Mouse (Mus musculus): ENCODE results near the gene Olfr958. TPM values are rescaled to one million over a fixed set of nuclear protein-coding genes. Genes with fewer than 3 reads are reported as not detected.

Olfr958 gene
- total RNA-seq (2021): not detected
- long read RNA-seq, experiment 1: 0 reads
- long read RNA-seq, experiment 2: 0 reads

DNA sequence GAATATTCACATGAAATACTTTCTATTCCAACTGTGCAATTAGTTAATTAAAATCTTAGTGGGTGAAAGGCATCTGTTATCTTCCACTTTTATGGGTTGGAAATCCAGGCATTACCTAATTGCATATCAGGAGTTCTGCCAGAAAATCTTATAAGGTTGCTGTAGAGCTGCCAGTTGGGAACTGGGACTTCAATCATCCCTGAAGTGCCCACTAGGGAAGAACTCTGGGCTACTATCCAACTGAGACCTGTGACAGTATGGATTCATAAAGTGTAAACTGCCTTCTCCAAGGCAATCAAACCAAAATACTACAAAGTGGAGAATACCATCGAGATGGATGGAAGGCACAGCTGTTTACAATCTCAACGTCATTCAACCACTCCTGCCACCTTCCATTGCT is at the start of gene Olfr958:
Gene Olfr958, minus strand, starts transcription at position 109 of the 400 bp plus-strand sequence.
- no peak for DNase-seq

DNA sequence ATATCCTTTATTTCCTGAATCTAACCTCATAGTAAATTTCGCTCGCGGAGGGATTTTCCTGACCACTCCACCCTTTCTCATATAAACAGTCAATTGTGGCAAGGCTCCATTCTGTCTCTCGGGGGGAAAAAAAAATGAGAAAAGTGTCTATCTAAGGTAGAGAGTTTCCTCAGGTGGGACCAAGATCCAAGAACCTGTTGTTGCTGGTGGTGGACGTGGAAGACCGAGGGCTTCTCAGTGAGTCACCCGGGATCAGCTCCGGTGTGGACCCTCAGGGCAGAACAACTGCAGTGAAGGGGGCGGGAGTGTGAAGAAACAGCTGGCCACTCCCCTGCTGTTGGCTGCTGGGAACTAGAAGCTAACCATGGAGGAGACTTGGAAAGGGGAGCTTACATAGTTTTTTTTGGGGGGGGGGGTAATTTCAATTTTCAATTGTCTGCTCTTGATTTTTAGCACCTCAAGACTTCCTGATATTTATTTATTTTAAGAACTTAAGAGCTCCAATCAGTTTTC is 49.5 kb upstream of the Olfr958 start:
- DNase-seq: peak; percentile 35

GRCm38 (mm10) chr9:39602536-39603332 is 48.9 kb upstream of the Olfr958 start:
- no peak for DNase-seq

DNA sequence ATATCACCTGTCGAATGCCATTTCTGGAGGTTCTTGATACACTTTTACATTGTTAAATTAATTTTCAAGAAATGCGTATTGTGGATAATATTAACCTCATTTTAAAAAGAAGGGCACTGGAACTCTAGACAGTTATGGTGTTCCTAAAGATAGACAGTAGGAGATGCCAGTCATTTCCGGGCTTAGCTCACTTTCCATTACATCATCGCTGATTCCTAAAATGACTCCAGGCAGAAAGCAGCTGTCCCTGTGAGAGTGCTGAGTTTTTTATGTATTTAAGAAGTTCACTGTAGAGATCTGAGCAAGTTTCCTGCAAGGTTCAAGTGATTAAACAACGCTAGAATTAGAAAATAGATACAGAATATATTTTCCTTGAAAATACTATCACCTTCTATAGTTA is 23.2 kb upstream of the Olfr958 start:
- DNase-seq: no peak

- no peak for DNase-seq
Observed at GRCm38 (mm10) chr9:39575469-39575868, 21.6 kb upstream of the Olfr958 start, which contains the start of gene Olfr959. TSS of gene Olfr959 (minus strand) at chr9:39575569.

GRCm38 (mm10) chr9:39558349-39558647 is 4.4 kb upstream of the Olfr958 start:
- no peak for DNase-seq

DNA sequence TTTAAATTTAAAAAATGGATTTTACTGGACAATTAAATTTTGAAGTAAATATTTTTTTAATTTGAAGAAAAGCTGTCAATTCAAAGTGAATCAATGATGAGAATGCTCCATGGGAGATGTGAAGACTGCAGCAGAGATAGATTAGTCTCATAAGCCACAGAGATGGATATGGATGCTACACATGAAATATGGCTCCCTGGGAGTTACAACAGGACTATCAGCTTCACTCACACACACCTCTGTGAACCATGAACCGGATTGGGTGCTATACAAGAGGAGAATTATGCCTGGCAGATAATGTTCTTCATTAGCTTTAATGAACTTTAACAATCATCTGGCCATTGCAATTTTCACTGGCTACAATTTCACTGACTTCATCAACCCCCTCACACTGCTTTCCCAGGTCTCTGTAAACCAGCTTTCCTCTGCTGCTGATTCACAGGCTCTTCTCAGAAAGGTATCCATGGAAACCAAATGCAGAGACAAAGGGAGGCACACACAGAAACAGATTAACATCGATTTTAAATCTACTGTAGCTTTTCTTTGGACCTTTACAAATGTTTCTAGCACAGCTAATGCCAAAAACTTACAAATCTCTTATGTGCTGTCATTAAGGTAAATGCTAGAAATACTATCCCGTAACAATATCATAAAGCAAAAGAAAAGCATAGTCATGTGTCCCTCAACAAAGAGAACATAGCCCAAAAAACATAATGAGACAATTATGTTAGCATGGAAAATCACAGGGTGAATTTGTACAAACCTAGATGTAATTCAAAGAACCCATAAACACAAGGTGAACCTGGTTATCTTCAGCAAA is 3.9 kb upstream of the Olfr958 start:
- DNase-seq: no peak

GRCm38 (mm10) chr9:39550806-39551205 is 3.0 kb downstream of the Olfr958 start:
- no peak for DNase-seq

DNA sequence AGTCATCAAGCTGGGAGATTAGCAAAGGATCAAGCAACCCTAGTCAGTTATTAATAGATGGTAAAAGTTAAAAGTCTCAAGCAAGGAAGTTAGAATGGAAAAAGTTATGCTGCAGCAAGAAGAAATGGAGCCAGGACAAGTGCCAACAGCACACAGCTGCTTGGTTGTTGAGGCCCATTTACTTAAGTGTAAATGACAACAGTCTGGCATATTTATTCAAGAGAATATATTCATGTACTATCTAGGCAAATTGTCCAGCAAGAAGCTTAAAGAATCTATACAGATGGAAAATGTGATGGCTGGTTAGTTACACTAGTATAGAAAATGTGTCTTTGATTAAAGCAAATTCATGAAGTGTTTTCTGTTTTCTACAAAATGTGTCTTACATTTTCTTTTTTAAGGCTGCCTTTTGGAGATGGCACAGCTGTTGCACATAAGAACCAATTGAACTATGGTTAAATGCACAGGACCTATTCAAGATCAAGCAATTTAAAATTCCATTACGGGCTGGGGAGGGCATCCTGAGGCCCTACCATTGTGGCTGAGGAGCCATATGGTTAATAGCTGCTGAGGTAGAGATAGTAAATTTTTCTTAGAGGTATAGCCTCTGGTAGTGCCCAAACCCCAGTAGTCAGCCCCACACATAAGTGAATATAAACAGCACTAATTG is 30.1 kb downstream of the Olfr958 start:
- peak; percentile 18 for DNase-seq

DNA sequence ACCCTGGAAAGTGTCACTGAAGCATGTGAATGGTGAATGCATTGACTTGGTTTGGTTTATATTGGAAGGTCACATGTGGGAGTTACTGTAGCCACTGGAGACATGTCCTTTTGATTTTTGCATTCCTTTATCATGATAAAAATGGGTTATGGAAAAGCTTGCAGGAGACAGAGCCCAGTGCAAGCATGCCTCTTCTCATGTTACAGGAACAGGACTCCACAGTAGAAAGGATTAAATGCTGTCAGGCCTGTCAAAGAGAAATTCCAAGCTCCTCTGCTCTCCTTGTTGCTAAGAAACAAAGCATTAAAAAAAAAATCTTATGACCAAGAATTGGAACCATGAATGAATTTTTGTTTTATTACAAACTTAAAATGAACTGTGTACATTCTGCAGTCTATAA is 35.3 kb downstream of the Olfr958 start:
- no peak for DNase-seq

- no peak for DNase-seq
Observed at GRCm38 (mm10) chr9:39515531-39515930, 38.3 kb downstream of the Olfr958 start, which contains the start of gene Olfr957. TSS of gene Olfr957 (minus strand) at chr9:39515809.

DNA sequence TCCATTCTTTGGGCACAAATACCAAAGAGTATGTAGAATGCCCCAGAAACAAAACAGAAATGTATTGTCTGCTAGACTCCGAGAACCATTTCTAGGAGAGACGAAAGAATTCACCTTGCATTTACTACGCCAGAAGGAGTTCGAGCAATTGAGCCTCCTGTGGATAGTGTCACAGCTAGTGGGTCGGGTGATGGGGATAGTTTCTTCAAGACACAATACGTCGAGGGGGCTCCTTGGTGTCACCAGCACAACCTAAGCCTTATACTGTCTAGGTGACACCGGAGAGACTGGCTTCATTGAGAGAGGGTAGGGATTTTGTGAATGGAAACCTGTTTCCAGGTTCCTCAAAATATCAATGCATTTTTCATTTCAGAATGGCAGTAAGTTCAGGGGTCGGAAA is 44.4 kb downstream of the Olfr958 start:
- DNase-seq: no peak

- peak; percentile 63 for DNase-seq
Observed at GRCm38 (mm10) chr9:39508998-39509397, 44.9 kb downstream of the Olfr958 start.

Other genes with a start within 250 kb of the Olfr958 start
- not detected for gene Olfr948, start 228.0 kb downstream of the Olfr958 start, total RNA-seq (2021)
- not detected for gene Olfr951, start 166.6 kb downstream of the Olfr958 start, total RNA-seq (2021)
- not detected for gene Olfr952, start 126.9 kb downstream of the Olfr958 start, total RNA-seq (2021)
- gene Olfr954, start 97.4 kb downstream of the Olfr958 start, total RNA-seq (2021): not detected
- gene Olfr955, start 82.1 kb downstream of the Olfr958 start, total RNA-seq (2021): not detected
- gene Olfr44, start 60.1 kb downstream of the Olfr958 start, total RNA-seq (2021): not detected
- not detected for gene Olfr957, start 38.2 kb downstream of the Olfr958 start, total RNA-seq (2021)
- not detected for gene Olfr959, start 21.5 kb upstream of the Olfr958 start, total RNA-seq (2021)
- gene AW551984, start 50.3 kb upstream of the Olfr958 start, total RNA-seq (2021): 100 to 1,000 TPM; 113 to 117 TPM
- not detected for gene Olfr148, start 56.6 kb upstream of the Olfr958 start, total RNA-seq (2021)
- gene Olfr960, start 67.3 kb upstream of the Olfr958 start, total RNA-seq (2021): not detected
- not detected for gene Olfr961, start 91.0 kb upstream of the Olfr958 start, total RNA-seq (2021)
- gene Olfr963, start 113.2 kb upstream of the Olfr958 start, total RNA-seq (2021): not detected
- gene Olfr149, start 153.1 kb upstream of the Olfr958 start, total RNA-seq (2021): not detected
- not detected for gene Olfr965, start 157.3 kb upstream of the Olfr958 start, total RNA-seq (2021)
- gene Olfr150, start 176.9 kb upstream of the Olfr958 start, total RNA-seq (2021): not detected
- not detected for gene Olfr967, start 192.2 kb upstream of the Olfr958 start, total RNA-seq (2021)
- not detected for gene Olfr968, start 229.2 kb upstream of the Olfr958 start, total RNA-seq (2021)
- not detected for gene Olfr969, start 236.9 kb upstream of the Olfr958 start, total RNA-seq (2021)

Data from gastrocnemius, postnatal 10 days (tissue).